23 mouse cellular contexts compared by ENCODE assay signal in the genomic region with DNA sequence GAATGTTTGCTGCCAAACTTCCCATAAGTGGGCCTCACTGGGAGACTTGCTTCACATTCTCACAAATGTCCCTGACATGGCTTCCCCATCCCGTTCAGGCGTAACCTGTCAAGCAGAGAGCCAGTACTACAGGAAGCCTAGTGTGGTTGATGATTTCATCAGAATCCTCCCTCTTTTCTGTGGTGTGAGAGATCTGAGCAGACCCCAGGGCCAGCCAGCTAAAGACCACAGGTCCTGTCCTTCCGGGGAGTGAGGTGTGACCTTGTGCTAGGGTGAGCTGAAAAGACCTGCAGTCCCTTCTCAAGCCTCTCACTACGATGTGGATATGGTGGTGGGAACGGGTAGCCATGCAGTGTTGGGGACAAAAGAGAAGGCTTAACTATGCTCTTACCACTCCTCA. TPM values are rescaled to one million over a fixed set of nuclear protein-coding genes. Genes with fewer than 3 reads are reported as not detected.
"Had no signal": no experiment of that assay in that cellular context is flagged by ENCODE, and none has a peak within 500 bp of the region (broad histone marks: within the 10 kb centered on the region; RNA-seq: fewer than 3 reads in every experiment).

No protein-coding gene starts in this region.

- H3K4me3 ChIP-seq: megakaryocyte, embryonic 14.5 days; midbrain, embryonic 12.5 days; myocyte; neural tube, embryonic 13.5 days; neural tube, embryonic 15.5 days; stomach, embryonic 15.5 days had no signal

- H3K4me1 ChIP-seq: midbrain, embryonic 12.5 days; neural tube, embryonic 13.5 days; neural tube, embryonic 15.5 days; stomach, embryonic 15.5 days had no signal

- DNase-seq: lung, adult 18-20 months; lung, embryonic 14.5 days; lung, postnatal 10 days; midbrain, embryonic 14.5 days; right cerebral cortex, postnatal 14 days; thymus, adult 2 months; thymus, postnatal 25 days; thymus, postnatal 4 days had no signal

- H3K4me2 ChIP-seq: lung, embryonic 14.5 days; midbrain, embryonic 12.5 days; neural tube, embryonic 13.5 days; neural tube, embryonic 15.5 days; stomach, embryonic 15.5 days had no signal

- H3K9me3 ChIP-seq: megakaryocyte, embryonic 14.5 days; midbrain, embryonic 12.5 days; neural tube, embryonic 13.5 days; neural tube, embryonic 15.5 days; stomach, embryonic 15.5 days had no signal

- H3K36me3 ChIP-seq: midbrain, embryonic 12.5 days; neural tube, embryonic 13.5 days; neural tube, embryonic 15.5 days; stomach, embryonic 15.5 days had no signal

- H3K27ac ChIP-seq: liver, embryonic 14.5 days; midbrain, embryonic 12.5 days; neural tube, embryonic 13.5 days; neural tube, embryonic 15.5 days; stomach, embryonic 15.5 days; stomach, postnatal 0 days had no signal

- H3K27me3 ChIP-seq: midbrain, embryonic 12.5 days; neural tube, embryonic 13.5 days; neural tube, embryonic 15.5 days; stomach, embryonic 15.5 days had no signal

- H3K9ac ChIP-seq: liver, embryonic 14.5 days; lung, embryonic 14.5 days; midbrain, embryonic 12.5 days; neural tube, embryonic 13.5 days; neural tube, embryonic 15.5 days; stomach, embryonic 15.5 days had no signal

RNA-seq across cellular contexts. Expression of a gene that starts 17.7 kb away (rescaled TPM):
- total RNA-seq: midbrain, postnatal 0 days had no signal
- polyA plus RNA-seq: liver, embryonic 14.5 days; liver, embryonic 16.5 days; lung, embryonic 14.5 days; lung, embryonic 16.5 days; midbrain, embryonic 12.5 days; midbrain, embryonic 14.5 days; midbrain, postnatal 0 days; myocyte; neural tube, embryonic 11.5 days; neural tube, embryonic 13.5 days; neural tube, embryonic 15.5 days; spleen, adult 2 months; stomach, embryonic 15.5 days; stomach, postnatal 0 days; testis, adult 2 months; thymus, adult 2 months; urinary bladder, adult 2 months had no signal
